Mouse (Mus musculus) urinary bladder, postnatal 4 days (tissue): ENCODE results near the gene Olfr596.
"Not testable (repeated sequence)": the region's sequence is repeated elsewhere in the genome, so short reads cannot be mapped to it uniquely, and the experiment has no call there.

Experiments used
- DNase-seq, 2 experiments: peaks; one replicate each; pipeline ENCODE4 v3.0.0; 2021 to 2022; ENCODE audit warnings: low spot score in 2 of 2

Gene Olfr596

GRCm38 (mm10) chr7:103305348-103305747 is at the start of gene Olfr596:
Olfr596 (plus strand) TSS chr7:103305648.
- not testable (repeated sequence) for DNase-seq

- DNase-seq, result not testable (repeated sequence)
Measured at GRCm38 (mm10) chr7:103316015-103316414, 10.6 kb downstream of the Olfr596 start, which contains the start of gene Olfr597. Olfr597 (plus strand) TSS chr7:103316315.

GRCm38 (mm10) chr7:103323268-103323667 is 17.8 kb downstream of the Olfr596 start, which contains the start of gene Olfr598:
Olfr598 (plus strand) TSS chr7:103323568.
- no peak for DNase-seq

- no peak for DNase-seq
Measured at GRCm38 (mm10) chr7:103335617-103336016, 30.2 kb downstream of the Olfr596 start, which contains the start of gene Olfr599. Olfr599 (plus strand) TSS chr7:103335917.

- DNase-seq, result no peak
Measured at GRCm38 (mm10) chr7:103349569-103349968, 44.1 kb downstream of the Olfr596 start, which contains the start of gene Olfr600. Olfr600 (minus strand) TSS chr7:103349669.
